Mouse (Mus musculus) liver, adult 2 months (tissue): Measurements from ENCODE around the gene Wnt6. TPM values are rescaled to one million over a fixed set of nuclear protein-coding genes. Genes with fewer than 3 reads are reported as not detected.

ENCODE experiments used
- DNase-seq: peaks from one replicate; pipeline ENCODE4 v3.0.0-alpha.2; 2011; ENCODE audit warnings: low read depth, low spot score; ENCODE audit errors: extremely low read depth
- H3K27ac ChIP-seq: fragments of 200-500 bp; replicated peaks from 2 replicates; pipeline ENCODE4 v1.5.1; 2012; ENCODE audit warnings: low read depth, mild to moderate bottlenecking, control low read depth, inconsistent platforms, low read length; ENCODE audit not compliant: insufficient read depth
- H3K27me3 ChIP-seq: fragments of 200-500 bp; 2 replicates; pipeline ENCODE4 v1.6.1; 2012; ENCODE audit warnings: mild to moderate bottlenecking, moderate library complexity, low read length, inconsistent platforms; ENCODE audit not compliant: control insufficient read depth, insufficient read depth
- H3K36me3 ChIP-seq: fragments of 200-500 bp; 2 replicates; pipeline ENCODE4 v1.6.1; 2012; ENCODE audit warnings: low read length, inconsistent platforms; ENCODE audit not compliant: control insufficient read depth, insufficient read depth
- H3K4me1 ChIP-seq: fragments of 200-500 bp; 2 replicates; pipeline ENCODE4 v1.6.1; 2011; ENCODE audit warnings: low read length; ENCODE audit not compliant: control insufficient read depth, insufficient read depth
- H3K4me3 ChIP-seq: fragments of 200-500 bp; 2 replicates; pipeline ENCODE4 v1.5.1; 2011; ENCODE audit warnings: low read depth, mild to moderate bottlenecking, control low read depth, low read length, moderate library complexity; ENCODE audit not compliant: insufficient read depth
- H3K79me2 ChIP-seq: fragments of 200-500 bp; 2 replicates; pipeline ENCODE4 v1.6.1; 2012; ENCODE audit warnings: inconsistent platforms, mild to moderate bottlenecking, low read length, moderate library complexity; ENCODE audit not compliant: control insufficient read depth, insufficient read depth
- H3K9ac ChIP-seq: fragments of 200-500 bp; 2 replicates; pipeline ENCODE4 v1.6.1; 2012; ENCODE audit warnings: low read depth, mild to moderate bottlenecking, control low read depth, inconsistent platforms, low read length
- CTCF ChIP-seq: fragments of 200-500 bp; IDR thresholded peaks from 2 replicates; pipeline ENCODE4 v1.5.1; 2011; ENCODE audit warnings: low read depth, low read length, control low read depth
- POLR2A ChIP-seq: fragments of 200-500 bp; IDR thresholded peaks from 2 replicates; pipeline ENCODE4 v1.6.1; 2011; ENCODE audit warnings: low read length, control low read depth; ENCODE audit not compliant: insufficient read depth; ENCODE audit errors: extremely low read depth
- WGBS: fragments of 180-500 bp; shearing (Covaris S2); methylation state at CpG from one replicate; pipeline ENCODE4 v1.1.7; 2018; 5-methylcytosine and 5-hydroxymethylcytosine counted together
- polyA plus RNA-seq: library from polyadenylated mRNA; depleted of rRNA; stranded (reverse); fragments of >200 nt; gene quantifications from 2 replicates; pipeline ENCODE4 v1.2.3, GENCODE M21; 2012
- total RNA-seq: library from RNA; depleted of rRNA; stranded (reverse); fragments of >200 nt; gene quantifications from 2 replicates; pipeline ENCODE4 v1.2.3, GENCODE M21; 2014

Wnt6 gene
- total and polyA plus RNA-seq, 2 experiments = 0.28 TPM; not detected in 1

DNA sequence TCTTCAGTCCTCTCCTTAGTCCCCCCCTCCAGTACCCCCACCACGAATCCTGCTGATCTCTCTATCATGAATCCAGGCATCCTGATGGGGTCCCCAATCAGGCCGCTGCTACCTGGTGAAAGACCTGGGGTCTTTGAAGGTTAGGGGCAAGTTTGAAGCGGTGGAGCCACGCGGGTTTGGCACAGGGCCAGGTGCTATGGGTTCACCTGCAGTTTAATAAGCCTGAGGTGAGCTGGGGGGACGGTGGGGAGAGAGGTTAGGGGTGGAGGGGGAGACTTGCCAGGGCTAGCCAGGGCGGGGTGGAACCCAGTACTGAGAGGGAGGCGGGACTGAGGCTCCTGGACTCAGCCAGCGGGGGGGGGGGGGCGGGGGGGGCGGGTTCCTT is 23.4 kb downstream of the Wnt6 start:
- no peak overlapping the region for H3K4me3 ChIP-seq
- TF ChIP-seq CTCF = no peak
- no peak for TF ChIP-seq POLR2A
- no peaks in the 10 kb centered on the region for H3K4me1 ChIP-seq
- H3K27ac ChIP-seq = no peak overlapping the region
- WGBS = 4% methylated on average over 9 of the region's 11 CpGs
- DNase-seq = no peak
- H3K27me3 ChIP-seq = peaks cover 29% of the 10 kb centered on the region
- no peaks in the 10 kb centered on the region for H3K79me2 ChIP-seq
- H3K36me3 ChIP-seq = no peaks in the 10 kb centered on the region
- no peak overlapping the region for H3K9ac ChIP-seq

- TF ChIP-seq CTCF (no peak), POLR2A (no peak)
- Histone ChIP-seq H3K4me1 (no peaks in the 10 kb centered on the region), H3K27me3 (peaks cover 25% of the 10 kb centered on the region), H3K9ac (no peak overlapping the region), H3K79me2 (no peaks in the 10 kb centered on the region), H3K36me3 (no peaks in the 10 kb centered on the region), H3K4me3 (no peak overlapping the region), H3K27ac (no peak overlapping the region)
- DNase-seq = no peak
- WGBS = 40% methylated on average over 5 of the region's 5 CpGs
These were observed 25.8 kb downstream of the Wnt6 start for GRCm38 (mm10) chr1:74797459-74797858.

GRCm38 (mm10) chr1:74800424-74800888 is 28.8 kb downstream of the Wnt6 start:
- no peaks in the 10 kb centered on the region for H3K79me2 ChIP-seq
- no peaks in the 10 kb centered on the region for H3K36me3 ChIP-seq
- 3% methylated on average over 29 of the region's 29 CpGs for WGBS
- no peak overlapping the region for H3K27ac ChIP-seq
- peaks cover 7% of the 10 kb centered on the region for H3K4me1 ChIP-seq
- no peak for TF ChIP-seq POLR2A
- DNase-seq = no peak
- no peak overlapping the region for H3K4me3 ChIP-seq
- H3K9ac ChIP-seq = no peak overlapping the region
- peaks cover 19% of the 10 kb centered on the region for H3K27me3 ChIP-seq

- Histone ChIP-seq H3K79me2 (no peaks in the 10 kb centered on the region), H3K4me1 (peaks cover 7% of the 10 kb centered on the region), H3K27me3 (peaks cover 19% of the 10 kb centered on the region), H3K9ac (no peak overlapping the region), H3K36me3 (no peaks in the 10 kb centered on the region), H3K27ac (no peak overlapping the region), H3K4me3 (no peak overlapping the region)
- no peak for DNase-seq
- 28% methylated on average over 6 of the region's 6 CpGs for WGBS
- TF ChIP-seq POLR2A (no peak), CTCF (no peak)
These were observed 30.0 kb downstream of the Wnt6 start for GRCm38 (mm10) chr1:74801631-74802140.

- peaks cover 7% of the 10 kb centered on the region for H3K4me1 ChIP-seq
- H3K4me3 ChIP-seq = peak overlapping the region; percentile 15; the same call in 1 of the 2 replicates
- DNase-seq = peak; percentile 74
- H3K27me3 ChIP-seq = peaks cover 19% of the 10 kb centered on the region
- peak overlapping the region; percentile 11 for H3K9ac ChIP-seq
- no peak overlapping the region for H3K27ac ChIP-seq
- TF ChIP-seq CTCF (peak; percentile 71), POLR2A (no peak)
- WGBS = 2% methylated on average over 57 of the region's 57 CpGs
- no peaks in the 10 kb centered on the region for H3K79me2 ChIP-seq
- no peaks in the 10 kb centered on the region for H3K36me3 ChIP-seq
These were observed 31.3 kb downstream of the Wnt6 start for GRCm38 (mm10) chr1:74802795-74803656.
